Mouse (Mus musculus): Measurements from ENCODE around the gene Mstn. TPM values are rescaled to one million over a fixed set of nuclear protein-coding genes. Genes with fewer than 3 reads are reported as not detected.

The Mstn gene
- polyA plus RNA-seq, 1 experiment from 2014 or later = 16.3 TPM

DNA sequence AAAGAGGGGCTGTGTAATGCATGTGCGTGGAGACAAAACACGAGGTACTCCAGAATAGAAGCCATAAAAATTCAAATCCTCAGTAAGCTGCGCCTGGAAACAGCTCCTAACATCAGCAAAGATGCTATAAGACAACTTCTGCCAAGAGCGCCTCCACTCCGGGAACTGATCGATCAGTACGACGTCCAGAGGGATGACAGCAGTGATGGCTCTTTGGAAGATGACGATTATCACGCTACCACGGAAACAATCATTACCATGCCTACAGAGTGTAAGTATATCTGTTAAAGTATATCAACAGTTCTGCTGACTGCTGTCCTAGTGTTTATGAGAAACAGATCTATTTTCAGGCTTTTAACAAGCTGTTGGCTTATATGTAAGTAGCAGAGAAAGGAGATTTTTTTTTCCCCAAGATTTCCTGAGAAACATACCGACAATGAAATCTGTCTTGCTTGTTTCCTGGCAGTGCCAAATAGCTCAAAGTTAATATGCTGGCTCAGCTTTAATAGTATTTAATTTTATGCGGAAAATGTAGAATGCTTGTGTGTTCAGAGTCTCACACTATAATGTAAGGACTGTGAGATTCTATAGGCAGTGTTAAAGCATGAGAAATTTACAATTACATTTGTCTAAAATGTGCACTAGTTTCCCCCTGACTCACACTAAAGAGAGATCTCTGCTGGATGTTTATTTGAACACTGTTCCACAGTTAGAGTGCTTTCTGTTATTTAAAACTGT, 600 bp downstream of the Mstn start:
- Histone ChIP-seq H3K4me3 (peak overlapping the region; percentile 17), H3K9ac (no peak overlapping the region), H3K27me3 (no peaks in the 10 kb centered on the region), H3K9me3 (no peaks in the 10 kb centered on the region), H3K36me3 (no peaks in the 10 kb centered on the region), H3K4me1 (peaks cover 25% of the 10 kb centered on the region), H3K27ac (peak overlapping the region; percentile 48; the same call in 1 of the 2 replicates), H3K4me2 (replicated peaks) (peak overlapping the region; percentile 47)
- ATAC-seq (ENCODE audit: low FRiP score, low read depth) = peak; percentile 28; the same call in 1 of the 2 replicates
- WGBS = 41% methylated on average over 13 of the region's 13 CpGs

DNA sequence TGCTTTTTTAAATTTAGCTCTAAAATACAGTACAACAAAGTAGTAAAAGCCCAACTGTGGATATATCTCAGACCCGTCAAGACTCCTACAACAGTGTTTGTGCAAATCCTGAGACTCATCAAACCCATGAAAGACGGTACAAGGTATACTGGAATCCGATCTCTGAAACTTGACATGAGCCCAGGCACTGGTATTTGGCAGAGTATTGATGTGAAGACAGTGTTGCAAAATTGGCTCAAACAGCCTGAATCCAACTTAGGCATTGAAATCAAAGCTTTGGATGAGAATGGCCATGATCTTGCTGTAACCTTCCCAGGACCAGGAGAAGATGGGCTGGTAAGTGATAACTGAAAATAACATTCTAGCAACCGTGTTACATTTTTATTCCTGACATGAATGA, 2.5 kb downstream of the Mstn start:
- H3K27me3 ChIP-seq = no peaks in the 10 kb centered on the region
- H3K4me1 ChIP-seq = peaks cover 25% of the 10 kb centered on the region
- 83% methylated on average over 4 of the region's 4 CpGs for WGBS
- no peak overlapping the region for H3K27ac ChIP-seq
- H3K4me2 ChIP-seq (replicated peaks) = no peak overlapping the region
- H3K9ac ChIP-seq = no peak overlapping the region
- no peak for ATAC-seq (ENCODE audit: low FRiP score, low read depth)
- no peaks in the 10 kb centered on the region for H3K36me3 ChIP-seq
- no peaks in the 10 kb centered on the region for H3K9me3 ChIP-seq
- H3K4me3 ChIP-seq = no peak overlapping the region

DNA sequence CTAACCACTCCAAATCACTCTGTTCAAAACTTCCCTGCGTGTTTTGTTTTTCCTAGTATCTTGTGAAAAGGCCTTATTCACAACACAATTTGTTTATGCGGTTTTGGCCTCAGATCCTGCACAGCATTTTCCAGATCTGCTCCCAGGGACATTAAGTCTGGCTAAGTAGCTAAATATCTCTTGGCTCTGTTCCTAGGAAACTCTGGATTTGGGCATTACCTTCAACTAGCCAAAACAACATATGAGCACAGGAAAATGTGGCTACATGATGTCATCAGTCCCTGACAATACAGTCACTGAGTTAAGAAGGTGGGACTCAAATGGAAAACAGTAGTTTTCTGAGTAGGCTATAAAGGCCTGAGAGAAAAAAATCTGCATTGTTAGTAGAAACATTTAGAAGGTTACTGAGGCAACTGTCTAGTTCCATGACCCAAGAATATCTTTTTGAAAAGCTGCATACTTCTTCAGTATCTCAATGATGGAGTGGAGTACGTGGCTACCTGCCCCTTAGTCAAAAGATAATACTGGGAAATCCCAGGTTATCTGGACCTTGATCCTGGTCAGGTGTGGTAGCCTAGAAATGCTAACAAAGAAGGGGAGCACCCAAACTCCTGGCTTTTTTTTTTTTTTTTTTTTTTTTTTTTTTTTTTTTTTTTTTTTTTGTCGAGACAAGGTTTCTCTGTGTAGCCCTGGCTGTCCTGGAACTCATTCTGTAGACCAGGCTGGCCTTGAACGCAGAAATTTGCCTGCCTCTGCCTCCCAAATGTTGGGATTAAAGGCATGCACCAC, 8.5 kb downstream of the Mstn start:
- H3K36me3 ChIP-seq = no peaks in the 10 kb centered on the region
- H3K9ac ChIP-seq = no peak overlapping the region
- no peaks in the 10 kb centered on the region for H3K9me3 ChIP-seq
- H3K4me1 ChIP-seq = no peaks in the 10 kb centered on the region
- WGBS = 82% methylated on average over 5 of the region's 5 CpGs
- H3K27ac ChIP-seq = no peak overlapping the region
- H3K27me3 ChIP-seq = no peaks in the 10 kb centered on the region
- H3K4me2 ChIP-seq (replicated peaks) = no peak overlapping the region
- no peak for ATAC-seq (ENCODE audit: low FRiP score, low read depth)
- no peak overlapping the region for H3K4me3 ChIP-seq

DNA sequence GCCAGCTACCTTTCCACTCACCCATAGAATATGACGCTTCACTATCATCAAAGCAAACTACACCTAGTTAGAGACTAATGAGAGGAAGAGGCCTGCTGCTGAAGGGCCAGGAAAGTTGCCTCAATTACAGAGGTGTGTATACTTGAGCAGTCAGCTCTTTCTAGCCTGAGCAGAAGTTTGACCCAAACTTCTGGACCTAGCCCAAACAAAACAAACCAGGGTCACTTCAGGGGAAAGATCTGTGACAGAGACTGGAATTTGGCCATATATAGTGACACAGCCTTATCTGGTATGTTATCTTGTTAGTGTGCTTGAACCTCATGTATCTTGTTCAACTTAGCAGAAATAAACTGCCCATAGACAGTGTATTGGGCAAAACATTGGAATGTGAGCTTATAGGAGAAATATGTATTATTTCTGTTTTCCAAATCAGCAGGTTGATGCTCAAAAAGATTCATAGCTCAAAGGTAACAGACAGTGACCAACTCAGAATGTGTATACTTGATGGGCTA, 9.3 kb downstream of the Mstn start:
- 86% methylated on average over 1 of the region's 1 CpGs for WGBS
- no peaks in the 10 kb centered on the region for H3K4me1 ChIP-seq
- H3K4me2 ChIP-seq (replicated peaks) = no peak overlapping the region
- no peaks in the 10 kb centered on the region for H3K9me3 ChIP-seq
- no peak overlapping the region for H3K27ac ChIP-seq
- H3K27me3 ChIP-seq = no peaks in the 10 kb centered on the region
- H3K9ac ChIP-seq = no peak overlapping the region
- no peak for ATAC-seq (ENCODE audit: low FRiP score, low read depth)
- H3K36me3 ChIP-seq = no peaks in the 10 kb centered on the region
- no peak overlapping the region for H3K4me3 ChIP-seq

DNA sequence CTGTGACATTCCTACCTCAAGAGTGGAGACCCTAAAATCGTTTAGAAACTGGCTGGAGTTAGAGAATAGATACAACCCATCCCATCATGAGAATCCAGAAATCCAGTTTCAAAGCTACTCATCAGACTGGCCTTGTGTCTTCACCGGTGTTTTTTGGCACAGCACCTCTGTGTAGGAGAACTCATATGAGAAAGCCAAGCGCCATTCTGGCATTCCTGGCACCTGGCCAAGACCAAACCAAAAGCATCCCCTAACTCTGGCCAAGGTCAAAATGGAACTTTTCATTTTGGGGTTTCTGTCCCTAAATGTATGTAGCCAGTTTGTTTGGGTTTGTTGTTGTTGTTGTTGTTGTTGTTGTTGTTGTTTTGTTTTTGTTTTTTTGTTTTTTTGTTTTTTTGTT, 15.2 kb downstream of the Mstn start:
- Histone ChIP-seq H3K27ac (no peak overlapping the region), H3K4me2 (replicated peaks) (no peak overlapping the region), H3K4me1 (no peaks in the 10 kb centered on the region), H3K27me3 (no peaks in the 10 kb centered on the region), H3K9ac (no peak overlapping the region), H3K36me3 (no peaks in the 10 kb centered on the region), H3K4me3 (no peak overlapping the region), H3K9me3 (no peaks in the 10 kb centered on the region)
- WGBS = 79% methylated on average over 3 of the region's 3 CpGs
- no peak for ATAC-seq (ENCODE audit: low FRiP score, low read depth)

DNA sequence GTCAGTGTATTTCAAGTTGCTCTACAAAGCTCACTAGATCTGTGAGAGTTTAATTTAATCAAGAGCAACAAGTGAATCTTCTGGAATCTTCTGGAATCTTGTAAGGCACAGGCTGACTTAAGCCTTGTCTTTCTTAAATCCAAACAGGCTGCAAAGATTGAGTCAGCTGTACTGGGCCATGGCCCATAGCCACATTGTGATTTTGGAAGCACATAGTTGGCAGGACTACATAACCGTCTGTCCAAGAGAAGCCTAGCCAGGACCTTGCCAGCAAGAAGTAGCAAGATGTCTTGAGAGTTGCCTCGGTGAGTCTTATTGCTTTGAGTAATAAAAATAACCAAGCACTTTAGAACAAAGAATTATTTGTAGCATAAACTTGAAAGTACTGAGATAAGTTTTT, 18.4 kb downstream of the Mstn start:
- H3K4me2 ChIP-seq (replicated peaks) = no peak overlapping the region
- no peak for ATAC-seq (ENCODE audit: low FRiP score, low read depth)
- no peak overlapping the region for H3K9ac ChIP-seq
- no peaks in the 10 kb centered on the region for H3K27me3 ChIP-seq
- no peak overlapping the region for H3K27ac ChIP-seq
- no peaks in the 10 kb centered on the region for H3K4me1 ChIP-seq
- no peak overlapping the region for H3K4me3 ChIP-seq
- WGBS = 83% methylated on average over 2 of the region's 2 CpGs
- no peaks in the 10 kb centered on the region for H3K9me3 ChIP-seq
- H3K36me3 ChIP-seq = no peaks in the 10 kb centered on the region

DNA sequence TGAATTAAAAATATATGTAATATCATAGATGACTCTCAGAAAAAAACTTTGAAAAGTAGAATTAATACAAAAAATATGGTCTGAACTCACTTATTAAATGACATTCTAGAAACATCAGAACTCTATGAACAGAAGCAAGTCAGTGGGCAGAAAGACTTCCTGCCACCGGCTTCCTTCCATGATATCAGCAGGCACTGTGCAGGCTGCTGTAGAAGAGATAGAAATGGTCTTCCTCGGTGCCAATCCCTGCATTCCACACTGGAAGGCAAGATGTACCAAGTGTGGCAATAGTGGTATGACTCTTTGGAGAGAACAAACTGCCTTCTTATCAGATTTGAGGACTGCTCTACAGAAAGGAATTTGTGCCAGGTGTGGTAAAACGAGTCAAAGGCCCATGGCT, 19.2 kb downstream of the Mstn start:
- 70% methylated on average over 3 of the region's 3 CpGs for WGBS
- no peaks in the 10 kb centered on the region for H3K36me3 ChIP-seq
- H3K9ac ChIP-seq = no peak overlapping the region
- no peak for ATAC-seq (ENCODE audit: low FRiP score, low read depth)
- H3K4me1 ChIP-seq = peaks cover 3% of the 10 kb centered on the region; the same call in 1 of the 2 replicates
- H3K27me3 ChIP-seq = no peaks in the 10 kb centered on the region
- no peaks in the 10 kb centered on the region for H3K9me3 ChIP-seq
- no peak overlapping the region for H3K4me3 ChIP-seq
- no peak overlapping the region for H3K27ac ChIP-seq
- H3K4me2 ChIP-seq (replicated peaks) = no peak overlapping the region

DNA sequence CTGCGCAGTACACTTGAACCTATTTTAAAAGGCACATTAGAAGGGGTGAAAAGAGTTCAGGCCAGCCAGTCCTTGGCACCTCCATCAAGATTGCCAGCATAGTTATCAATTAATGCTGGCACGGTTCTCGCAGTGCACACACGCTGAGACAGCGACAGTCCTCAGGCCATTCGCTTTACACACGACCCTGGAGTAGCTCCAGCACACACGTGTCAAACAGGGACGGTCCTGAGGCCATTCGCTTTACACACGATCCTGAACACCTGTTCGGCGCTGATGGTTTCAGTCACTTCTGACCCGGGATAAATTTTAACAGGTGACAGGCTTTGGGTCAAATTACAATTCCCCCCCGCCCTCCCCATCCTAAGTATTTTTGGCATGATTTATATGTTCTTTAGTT, 23.8 kb downstream of the Mstn start:
- Histone ChIP-seq H3K9ac (no peak overlapping the region), H3K27ac (no peak overlapping the region), H3K36me3 (no peaks in the 10 kb centered on the region), H3K4me1 (peaks cover 3% of the 10 kb centered on the region; the same call in 1 of the 2 replicates), H3K4me3 (no peak overlapping the region), H3K27me3 (no peaks in the 10 kb centered on the region), H3K4me2 (replicated peaks) (no peak overlapping the region), H3K9me3 (no peaks in the 10 kb centered on the region)
- WGBS = 38% methylated on average over 15 of the region's 15 CpGs
- ATAC-seq (ENCODE audit: low FRiP score, low read depth) = peak; percentile 80

DNA sequence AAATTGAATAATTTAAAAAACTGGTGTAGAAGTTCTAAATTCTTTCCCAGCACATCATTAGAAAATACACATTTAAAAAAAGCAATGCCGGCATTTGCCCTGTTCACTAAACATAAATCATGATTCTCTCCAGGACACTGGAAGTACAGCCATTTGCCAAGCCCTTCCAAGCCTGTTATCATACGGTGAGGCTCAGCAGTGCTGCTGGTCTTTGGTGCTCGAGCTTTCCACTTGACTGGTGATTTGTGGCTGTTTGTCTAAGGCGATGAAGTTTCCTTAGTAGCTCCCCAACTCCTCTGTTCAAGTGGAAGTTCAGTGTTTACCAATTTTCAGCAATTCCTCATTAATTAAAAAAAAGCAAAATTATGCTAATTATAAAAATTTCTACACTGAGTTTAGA, 24.6 kb downstream of the Mstn start:
- Histone ChIP-seq H3K4me2 (replicated peaks) (no peak overlapping the region), H3K9me3 (no peaks in the 10 kb centered on the region), H3K9ac (no peak overlapping the region), H3K27ac (no peak overlapping the region), H3K27me3 (no peaks in the 10 kb centered on the region), H3K4me3 (no peak overlapping the region), H3K4me1 (peaks cover 3% of the 10 kb centered on the region; the same call in 1 of the 2 replicates), H3K36me3 (no peaks in the 10 kb centered on the region)
- ATAC-seq (ENCODE audit: low FRiP score, low read depth) = no peak
- 41% methylated on average over 4 of the region's 4 CpGs for WGBS

DNA sequence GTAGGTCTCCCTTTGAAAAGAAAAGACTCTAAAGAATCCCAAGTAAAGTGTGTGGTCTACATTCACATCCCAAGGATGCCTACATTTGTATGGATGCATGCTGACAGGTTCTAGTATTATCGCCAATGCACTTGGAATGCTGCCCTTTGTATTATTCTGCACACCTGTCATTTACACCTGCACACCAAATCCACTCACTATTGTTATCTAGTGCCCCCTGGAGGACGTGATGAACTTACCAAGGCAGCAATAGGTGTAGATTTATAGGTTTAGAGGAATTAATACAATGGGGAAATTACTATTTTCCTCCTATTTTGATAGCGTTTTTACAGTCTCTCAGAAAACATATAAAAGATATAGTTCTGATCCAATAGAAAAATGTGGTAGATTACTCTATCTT, 31.7 kb downstream of the Mstn start:
- H3K27ac ChIP-seq = no peak overlapping the region
- ATAC-seq (ENCODE audit: low FRiP score, low read depth) = no peak
- H3K36me3 ChIP-seq = no peaks in the 10 kb centered on the region
- H3K4me2 ChIP-seq (replicated peaks) = no peak overlapping the region
- 27% methylated on average over 3 of the region's 3 CpGs for WGBS
- no peak overlapping the region for H3K4me3 ChIP-seq
- no peak overlapping the region for H3K9ac ChIP-seq
- H3K27me3 ChIP-seq = no peaks in the 10 kb centered on the region
- H3K4me1 ChIP-seq = no peaks in the 10 kb centered on the region
- no peaks in the 10 kb centered on the region for H3K9me3 ChIP-seq

DNA sequence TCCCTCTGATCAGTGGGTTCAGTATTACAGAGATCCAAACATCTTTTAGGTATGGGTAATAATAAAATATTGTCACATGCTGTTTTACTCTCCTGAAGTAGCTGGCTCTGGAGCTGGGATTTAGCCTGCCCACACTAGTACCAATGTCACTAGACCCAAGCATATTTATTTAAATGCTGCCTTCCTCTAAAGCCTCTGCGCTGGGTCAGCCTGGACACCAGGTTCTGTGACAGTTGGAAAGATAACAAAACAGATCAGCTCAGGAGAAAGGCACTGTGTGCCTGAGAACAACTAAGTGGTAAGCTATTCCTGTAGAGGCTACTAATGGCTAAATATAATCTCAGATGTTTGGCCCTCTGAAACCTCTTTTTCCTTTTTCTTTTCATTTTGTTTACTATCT, 49.1 kb downstream of the Mstn start:
- 83% methylated on average over 1 of the region's 1 CpGs for WGBS
- H3K27ac ChIP-seq = no peak overlapping the region
- no peaks in the 10 kb centered on the region for H3K36me3 ChIP-seq
- ATAC-seq (ENCODE audit: low FRiP score, low read depth) = no peak
- H3K4me2 ChIP-seq (replicated peaks) = no peak overlapping the region
- no peak overlapping the region for H3K9ac ChIP-seq
- no peaks in the 10 kb centered on the region for H3K9me3 ChIP-seq
- no peaks in the 10 kb centered on the region for H3K27me3 ChIP-seq
- H3K4me3 ChIP-seq = no peak overlapping the region
- H3K4me1 ChIP-seq = no peaks in the 10 kb centered on the region

Measured in limb, embryonic 13.5 days (tissue).